Mouse (Mus musculus) neural tube, embryonic 14.5 days (tissue): ENCODE measurements around the gene Trp53bp1. TPM values are rescaled to one million over a fixed set of nuclear protein-coding genes. Genes with fewer than 3 reads are reported as not detected.

Source experiments
- polyA plus RNA-seq: library from polyadenylated mRNA; unstranded; fragments of >200 nt; fragmentation: Nextera tagmentation; extraction: Ambion mirVana; gene quantifications from 2 replicates; pipeline ENCODE4 v1.2.1, GENCODE M21; 2014

Gene Trp53bp1
- polyA plus RNA-seq, 1 experiment from 2014 or later, result 185 TPM

Other genes starting within 250 kb of the Trp53bp1 start
- gene Epb42, start 234.3 kb downstream of the Trp53bp1 start, polyA plus RNA-seq, result 0.27 and 0.73 TPM in 2 replicates
- gene Tgm5, start 185.6 kb downstream of the Trp53bp1 start, polyA plus RNA-seq, result 0.10 and 0.17 TPM in 2 replicates
- not detected in 2 replicates for gene Tgm7, start 161.6 kb downstream of the Trp53bp1 start, polyA plus RNA-seq
- gene Adal, start 131.0 kb downstream of the Trp53bp1 start, polyA plus RNA-seq, result 33.0 and 34.3 TPM in 2 replicates
- gene Lcmt2, start 130.8 kb downstream of the Trp53bp1 start, polyA plus RNA-seq, result 20.0 and 21.1 TPM in 2 replicates
- 44.3 and 56.5 TPM in 2 replicates for gene Tubgcp4, start 100.8 kb downstream of the Trp53bp1 start, polyA plus RNA-seq
- 7.7 and 9.2 TPM in 2 replicates for gene Zscan29, start 100.3 kb downstream of the Trp53bp1 start, polyA plus RNA-seq
- gene Map1a, start 18.2 kb upstream of the Trp53bp1 start, polyA plus RNA-seq, result 39.7 and 65.1 TPM in 2 replicates
- gene Ppip5k1, start 84.0 kb upstream of the Trp53bp1 start, polyA plus RNA-seq, result 20.3 and 23.5 TPM in 2 replicates
- 83.5 and 108 TPM in 2 replicates for gene Ckmt1, start 86.3 kb upstream of the Trp53bp1 start, polyA plus RNA-seq
- not detected in 2 replicates for gene Strc, start 115.8 kb upstream of the Trp53bp1 start, polyA plus RNA-seq
- 219 and 309 TPM in 2 replicates for gene Pdia3, start 142.4 kb upstream of the Trp53bp1 start, polyA plus RNA-seq
- gene Catsper2, start 142.4 kb upstream of the Trp53bp1 start, polyA plus RNA-seq, result 4.8 and 7.8 TPM in 2 replicates
- gene Ell3, start 172.9 kb upstream of the Trp53bp1 start, polyA plus RNA-seq, result 1.2 and 2.1 TPM in 2 replicates
- gene Serf2, start 177.8 kb upstream of the Trp53bp1 start, polyA plus RNA-seq, result 303 and 333 TPM in 2 replicates
- 89.1 and 105 TPM in 2 replicates for gene Hypk, start 181.9 kb upstream of the Trp53bp1 start, polyA plus RNA-seq
- gene Serinc4, start 185.4 kb upstream of the Trp53bp1 start, polyA plus RNA-seq, result 0.95 and 1.7 TPM in 2 replicates
- 77.1 and 79.2 TPM in 2 replicates for gene Mfap1b, start 202.7 kb upstream of the Trp53bp1 start, polyA plus RNA-seq
- 28.3 and 33.0 TPM in 2 replicates for gene Mfap1a, start 235.3 kb upstream of the Trp53bp1 start, polyA plus RNA-seq
- gene Wdr76, start 235.3 kb upstream of the Trp53bp1 start, polyA plus RNA-seq, result 4.0 and 4.2 TPM in 2 replicates